Mouse (Mus musculus): ENCODE results near the gene Slc22a17.

DNA sequence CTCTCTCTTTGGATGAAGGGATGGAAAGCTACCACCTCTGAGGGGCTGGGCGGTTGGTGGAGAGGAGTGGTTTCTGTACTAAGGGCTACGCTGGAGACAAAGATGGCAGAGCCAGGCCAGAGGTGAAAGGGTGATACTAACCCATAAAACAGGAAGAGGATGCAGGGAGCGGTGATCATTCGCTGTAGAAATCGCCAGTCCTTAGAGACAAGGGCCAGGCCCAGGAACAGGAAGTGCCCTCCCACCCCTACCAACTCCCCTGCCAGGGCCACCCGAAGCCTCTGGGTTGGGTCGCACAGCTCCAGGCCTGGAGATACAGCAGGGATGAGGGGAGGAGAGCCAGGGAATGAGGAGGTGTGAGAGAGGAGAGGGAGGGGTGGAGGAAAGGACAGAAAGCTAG lies 4.2 kb downstream of the Slc22a17 start:
- TF ChIP-seq POLR2A (IDR thresholded peaks at IDR 0.05; ENCODE audit: borderline replicate concordance, extremely low read depth, insufficient read depth, insufficient read length, poor library complexity, severe bottlenecking), result no peak
- no peak for TF ChIP-seq CTCF (IDR thresholded peaks at IDR 0.05; ENCODE audit: borderline replicate concordance, extremely low read depth, insufficient read depth, insufficient read length)

All from brain, embryonic 14.5 days (tissue).